Mouse (Mus musculus) brain, embryonic 14.5 days (tissue): ENCODE data around the gene Rbl2.

Source experiments
- CTCF ChIP-seq: fragments of 200-500 bp; IDR thresholded peaks from 2 replicates; pipeline ENCODE4 v1.5.1; 2012; ENCODE audit warnings: inconsistent platforms, mild to moderate bottlenecking, moderate library complexity, borderline replicate concordance; ENCODE audit not compliant: insufficient read depth, insufficient read length; ENCODE audit errors: extremely low read depth
- POLR2A ChIP-seq: fragments of 200-500 bp; IDR thresholded peaks from 2 replicates; pipeline ENCODE4 v1.6.1; 2012; ENCODE audit warnings: mild to moderate bottlenecking, inconsistent platforms, borderline replicate concordance; ENCODE audit not compliant: poor library complexity, insufficient read depth, insufficient read length, severe bottlenecking; ENCODE audit errors: extremely low read depth

DNA sequence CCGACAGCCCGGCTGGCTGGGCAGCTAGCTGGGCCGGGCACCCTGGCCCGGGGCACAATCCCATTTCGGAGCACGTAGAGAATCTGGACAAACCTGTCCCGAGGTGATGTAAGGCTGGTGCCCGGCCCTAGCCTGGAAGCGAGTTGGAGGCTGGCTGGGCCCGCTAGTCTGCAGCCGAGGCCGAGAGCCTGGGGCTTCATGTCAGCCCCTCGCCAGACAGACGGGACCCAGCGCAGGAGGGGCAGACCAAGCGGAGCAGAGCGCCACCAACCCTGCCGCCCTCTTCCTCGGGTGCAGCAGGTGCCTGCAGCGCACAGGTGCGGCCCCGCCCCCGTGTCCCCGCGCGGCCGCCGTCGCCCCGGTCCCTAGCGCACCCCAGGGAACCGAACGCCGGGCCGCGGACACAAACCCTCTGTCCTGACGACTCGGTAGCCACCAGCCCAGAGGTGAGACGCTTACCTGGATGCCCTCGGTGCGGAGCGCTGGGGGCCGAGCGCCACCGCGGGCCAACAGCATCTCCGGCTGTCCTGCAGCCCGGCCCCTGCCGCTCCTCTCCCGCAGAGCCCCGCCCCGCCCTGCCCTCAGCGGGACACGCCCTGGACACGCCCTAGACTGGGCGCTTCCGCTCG, 63.7 kb downstream of the Rbl2 start:
- TF ChIP-seq CTCF (no peak), POLR2A (peak; percentile 94)
